Mouse (Mus musculus) kidney, adult 8-10 months (tissue): ENCODE measurements around the gene Znhit2.
A peak's percentile ranks its signal among the peaks of the same experiment; 100 is the strongest.

Experiments used
- DNase-seq, 2 experiments: peaks; one replicate each; pipeline ENCODE4 v3.0.0; 2022

Znhit2 gene

DNA sequence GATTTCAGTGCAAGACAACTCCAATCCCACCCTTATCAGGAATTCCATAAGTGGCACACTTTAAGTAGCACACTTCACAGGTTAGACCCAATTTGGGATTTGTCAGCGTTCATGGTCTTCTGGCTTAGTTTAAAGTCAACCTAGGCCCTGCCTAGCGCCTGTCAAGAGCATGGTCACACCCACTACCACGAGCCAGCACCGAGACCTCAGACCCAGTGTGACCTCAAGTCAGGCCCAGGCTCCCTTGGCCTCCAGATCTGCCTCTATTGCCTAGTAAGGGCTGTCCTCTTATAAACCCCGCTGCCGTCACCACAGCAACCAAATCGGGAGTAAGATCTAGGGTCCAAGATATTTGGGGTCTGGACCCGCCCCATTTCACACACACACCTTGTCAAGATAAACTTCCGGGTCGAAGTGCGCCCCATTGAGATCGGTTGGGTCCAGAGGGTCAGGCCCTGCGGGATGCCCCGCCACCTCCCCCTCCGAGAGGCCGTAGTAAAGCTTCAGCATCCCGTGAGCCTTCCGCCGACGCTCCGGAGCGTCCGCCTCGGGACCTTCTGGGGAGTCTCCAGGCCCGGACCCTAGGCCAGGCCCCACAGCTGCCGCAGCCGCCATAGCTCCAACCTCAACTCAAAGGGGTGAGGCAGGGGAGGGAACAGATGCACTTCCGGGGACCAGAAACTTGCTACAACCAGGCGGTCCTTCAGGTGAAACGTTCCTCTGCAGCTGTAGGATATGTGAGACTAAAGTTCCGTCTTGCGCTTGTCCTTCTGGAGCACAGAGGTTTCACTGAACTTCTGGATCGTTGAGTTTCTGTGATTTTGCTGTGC is 15.8 kb downstream of the Znhit2 start, which contains the start of gene Vps51:
Gene Vps51, minus strand, starts transcription at position 668 of the 830 bp plus-strand sequence.
- DNase-seq, result peak; percentile 88 to 93

GRCm38 (mm10) chr19:6079983-6080480 is 19.0 kb downstream of the Znhit2 start, which contains the start of gene Tmem262:
Gene Tmem262, plus strand, starts transcription at chr19:6080033.
- no peak for DNase-seq

DNA sequence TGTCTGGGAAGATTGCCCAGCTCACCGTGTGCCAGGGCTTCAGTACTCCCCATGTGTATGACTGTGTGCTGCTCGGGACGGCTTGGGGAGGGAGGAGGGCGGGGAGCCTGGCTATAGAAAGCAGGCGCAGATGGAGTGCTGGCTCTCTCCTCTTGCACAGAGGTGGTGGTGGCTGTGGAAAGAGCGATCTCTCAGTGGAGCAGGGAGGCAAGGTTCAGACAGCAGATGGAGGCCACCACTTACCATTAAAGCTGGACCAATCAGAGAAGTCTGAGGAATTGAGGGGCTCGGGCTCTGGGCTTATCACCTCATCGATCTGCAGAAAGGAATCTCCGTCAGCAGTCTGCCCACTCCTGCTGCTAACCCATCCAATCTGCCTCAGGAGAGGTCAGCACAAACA is 21.2 kb downstream of the Znhit2 start, which contains the start of gene Gm28374:
Gene Gm28374, minus strand, starts transcription at position 101 of the 400 bp plus-strand sequence.
- no peak for DNase-seq

GRCm38 (mm10) chr19:6084478-6085248 is 23.7 kb downstream of the Znhit2 start, which contains the start of the genes Zfpl1 and Cdca5:
Gene Zfpl1, minus strand, starts transcription at chr19:6084956.
Gene Cdca5, plus strand, starts transcription at chr19:6084983.
- peak; percentile 97 for DNase-seq

DNA sequence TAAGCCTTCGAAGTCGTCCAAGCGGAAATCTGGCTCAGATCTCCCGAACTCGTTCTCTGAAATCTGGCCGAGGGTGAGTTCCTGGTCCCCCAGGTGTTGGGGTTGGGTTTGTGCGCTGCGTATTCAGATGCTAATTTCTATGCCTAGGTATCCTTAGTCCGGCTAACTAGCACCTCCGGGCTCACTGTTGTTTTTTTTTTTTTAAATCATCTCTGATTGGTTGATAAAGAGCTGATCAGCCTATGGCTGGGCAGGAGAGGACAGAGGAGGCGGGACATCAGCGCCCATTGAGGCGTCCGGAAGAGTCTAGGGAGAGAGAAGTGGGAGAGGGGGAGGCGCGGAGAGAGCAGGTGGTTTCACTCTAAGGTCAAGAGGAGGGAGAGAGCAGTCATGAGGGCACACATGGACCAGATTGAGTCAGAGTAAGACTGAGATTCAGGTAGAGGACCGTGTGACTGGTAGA is 24.5 kb downstream of the Znhit2 start:
- peak in 1 of 2 experiments; percentile 53 for DNase-seq

DNA sequence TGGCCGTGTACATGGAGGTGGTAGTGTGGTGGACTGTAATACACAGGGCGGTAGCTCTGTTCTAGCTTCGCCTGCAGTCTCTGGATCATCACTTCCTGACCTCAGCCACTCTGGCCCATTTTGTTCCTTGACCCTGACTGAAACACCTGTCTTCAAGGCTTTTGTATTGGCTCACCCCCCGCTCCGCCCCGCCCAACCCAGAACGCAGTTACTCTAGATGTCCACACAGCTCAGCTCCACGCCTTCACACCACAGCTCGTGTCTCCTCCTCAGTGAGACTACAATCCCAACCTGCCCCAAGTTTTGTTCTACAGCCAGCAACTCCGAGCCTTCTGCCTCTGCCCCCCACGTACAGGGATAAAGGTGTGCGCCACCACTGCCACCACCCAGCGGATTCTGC is 27.8 kb downstream of the Znhit2 start:
- DNase-seq, result no peak

GRCm38 (mm10) chr19:6094119-6094518 is 33.1 kb downstream of the Znhit2 start, which contains the start of gene AC131692.1:
Gene AC131692.1, plus strand, starts transcription at chr19:6094419.
- no peak for DNase-seq

GRCm38 (mm10) chr19:6097847-6098246 is 36.9 kb downstream of the Znhit2 start:
- no peak for DNase-seq

DNA sequence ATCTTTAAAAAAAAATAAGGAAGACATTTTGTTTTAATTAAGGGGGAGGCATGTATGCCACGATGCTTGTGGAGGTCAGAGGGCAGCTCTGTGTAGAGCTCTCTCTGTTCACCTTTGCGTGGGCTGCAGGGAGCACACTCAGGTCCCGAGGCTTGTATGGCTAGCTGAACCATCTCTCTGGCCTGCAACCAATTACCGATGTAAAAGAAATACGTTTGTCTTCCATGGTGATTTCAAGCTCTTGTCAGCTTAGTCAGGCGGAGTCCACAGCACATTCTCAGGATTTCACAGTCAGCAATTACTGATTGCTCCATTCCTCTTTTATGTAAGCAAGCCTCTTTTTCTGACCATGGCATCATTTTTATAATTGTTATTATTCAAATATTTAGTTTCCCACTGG is 40.2 kb downstream of the Znhit2 start:
- no peak for DNase-seq

DNA sequence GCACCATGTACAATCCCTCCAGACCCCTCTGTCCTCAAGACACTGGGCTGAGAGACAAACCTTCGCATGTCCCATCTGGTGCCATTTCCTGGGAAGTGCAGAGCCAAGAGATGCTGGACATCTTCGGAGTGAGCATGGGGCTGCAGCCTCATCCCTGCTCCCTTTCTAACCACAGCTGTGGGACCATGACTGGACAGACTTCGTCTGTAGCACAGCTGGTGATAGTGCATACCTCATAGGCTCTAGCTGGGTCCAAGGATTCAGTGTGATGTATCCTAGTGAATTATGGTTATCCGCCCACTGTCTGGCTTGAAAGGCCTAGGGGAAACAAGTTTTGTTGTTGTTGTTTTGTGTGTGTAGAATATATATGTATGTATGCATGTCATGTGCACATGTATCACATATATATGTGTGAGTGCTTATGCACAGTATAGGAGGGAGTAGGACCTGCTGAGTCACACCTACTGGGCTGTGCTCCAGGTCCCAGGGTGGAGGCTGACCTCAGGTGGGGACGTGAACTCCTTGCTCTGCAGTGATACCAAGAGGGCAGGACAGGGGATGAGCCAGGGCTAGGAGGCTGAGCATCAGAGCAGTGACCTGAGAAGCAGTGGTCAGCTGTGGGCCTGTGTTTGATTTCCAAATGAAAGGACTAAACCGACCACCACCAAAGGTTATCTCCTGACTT is 41.3 kb downstream of the Znhit2 start:
- DNase-seq, result no peak

DNA sequence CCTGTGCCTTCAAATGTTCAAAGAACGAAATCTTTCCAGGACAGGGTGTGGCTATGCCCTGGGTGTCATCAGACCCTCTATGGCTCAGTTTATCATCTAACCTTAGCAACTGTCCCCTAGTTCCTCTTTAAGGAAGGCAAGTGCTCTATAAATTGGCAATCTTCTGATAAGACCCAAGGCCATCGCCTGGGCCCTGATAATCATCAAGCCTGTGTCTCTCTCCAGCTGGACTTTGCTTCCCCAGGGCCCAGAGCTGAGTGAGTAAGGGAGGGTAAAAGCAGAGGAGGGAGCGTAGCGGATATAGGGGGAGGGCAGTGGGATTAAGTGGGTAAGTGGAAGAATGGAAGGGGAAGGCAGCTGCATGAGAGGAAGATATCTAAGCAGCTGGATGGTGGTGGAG is 43.5 kb downstream of the Znhit2 start:
- no peak for DNase-seq

DNA sequence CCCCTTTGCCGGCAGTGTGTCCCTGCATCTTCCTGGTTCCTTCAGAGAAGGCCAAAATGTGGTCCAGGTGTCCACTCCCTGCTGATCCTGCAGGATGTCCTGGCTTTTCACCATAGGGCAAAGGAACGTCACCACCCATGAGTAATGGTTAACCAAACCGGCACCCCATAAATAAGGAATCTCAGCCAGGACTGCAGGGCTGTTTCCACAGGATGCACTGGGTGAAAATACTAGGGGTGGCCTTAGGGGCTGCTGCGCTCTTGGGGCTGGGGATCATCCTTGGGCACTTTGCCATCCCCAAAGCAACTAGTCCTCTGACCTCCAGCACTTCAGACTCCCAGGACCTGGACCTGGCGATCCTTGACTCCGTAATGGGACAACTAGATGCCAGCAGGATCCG is 44.6 kb downstream of the Znhit2 start, which contains the start of gene Naaladl1:
Gene Naaladl1, plus strand, starts transcription at position 197 of the 400 bp plus-strand sequence.
- peak in 1 of 2 experiments; percentile 24 for DNase-seq
